29 mouse cellular contexts compared by ENCODE assay signal in the genomic region with DNA sequence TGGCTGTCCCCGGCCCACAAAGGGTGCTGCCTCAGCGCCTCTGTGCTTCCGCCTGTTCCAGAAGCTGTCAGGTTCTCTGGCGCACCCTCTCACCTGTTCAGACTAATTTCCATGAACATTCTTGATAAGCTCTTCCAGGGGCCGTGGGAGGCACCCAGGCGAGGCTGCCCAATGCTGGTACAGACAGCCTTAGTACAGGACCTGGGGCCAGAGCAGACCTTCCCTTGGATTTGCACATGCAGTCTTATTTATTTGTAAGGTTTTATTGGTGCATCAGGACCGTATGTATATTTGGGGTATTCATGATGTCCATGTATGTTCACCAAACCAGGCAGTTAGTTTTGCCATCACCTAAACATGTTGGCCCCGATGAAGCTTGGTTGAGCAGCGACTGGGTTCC. TPM values are rescaled to one million over a fixed set of nuclear protein-coding genes. Genes with fewer than 3 reads are reported as not detected.
DNase-seq lines count a peak whose midpoint lies in the region; ATAC-seq and TF ChIP-seq lines count a peak whose summit lies in the region.
"Had no signal": no experiment of that assay in that cellular context is flagged by ENCODE, and none has a peak within 500 bp of the region (broad histone marks: within the 10 kb centered on the region; RNA-seq: fewer than 3 reads in every experiment).

No protein-coding gene starts in this region.

- peak; percentile 43 for DNase-seq in heart, embryonic 10.5 days (ENCODE audit: low spot score)
- no peak for DNase-seq in heart, adult 18-20 months
- peak; percentile 52 for DNase-seq in R1 (ENCODE audit: low read depth, low spot score)
- DNase-seq in forebrain, embryonic 11.5 days (ENCODE audit: low spot score) = no peak
- DNase-seq: adrenal gland, adult 2 months; adrenal gland, postnatal 14 days; B cell, adult 2 months; cerebellum, adult 11 months; cerebellum, adult 2 months; cerebellum, adult 9-11 months; cerebellum, postnatal 25 days; gastrocnemius, postnatal 10 days; gastrocnemius, postnatal 36 days; kidney, adult 18-20 months had no signal

- no peaks in the 10 kb centered on the region for H3K9me3 ChIP-seq in heart, embryonic 10.5 days
- H3K9me3 ChIP-seq in ES-Bruce4 (replicated peaks; ENCODE audit: control insufficient read depth, insufficient read depth, low read length, poor library complexity, severe bottlenecking) = no peaks in the 10 kb centered on the region
- no peaks in the 10 kb centered on the region for H3K9me3 ChIP-seq in forebrain, embryonic 11.5 days (ENCODE audit: control insufficient read depth, low read length)
- H3K9me3 ChIP-seq in intestine, postnatal 0 days (ENCODE audit: control insufficient read depth) = no peaks in the 10 kb centered on the region
- no peaks in the 10 kb centered on the region for H3K9me3 ChIP-seq in intestine, embryonic 16.5 days (ENCODE audit: control insufficient read depth, low read length)
- H3K9me3 ChIP-seq: embryonic facial prominence, embryonic 12.5 days; embryonic facial prominence, embryonic 15.5 days; forebrain, embryonic 12.5 days; forebrain, embryonic 15.5 days; heart, embryonic 13.5 days; hindbrain, embryonic 12.5 days; hindbrain, embryonic 15.5 days had no signal

- WGBS in heart, embryonic 10.5 days = 79% methylated on average over 9 of the region's 9 CpGs
- WGBS in forebrain, embryonic 11.5 days = 92% methylated on average over 9 of the region's 9 CpGs
- WGBS in intestine, postnatal 0 days = 81% methylated on average over 9 of the region's 9 CpGs
- WGBS in intestine, embryonic 16.5 days = 85% methylated on average over 9 of the region's 9 CpGs

- H3K27ac ChIP-seq in heart, embryonic 10.5 days = no peak overlapping the region
- H3K27ac ChIP-seq in ES-Bruce4 (ENCODE audit: insufficient read depth, low read length) = no peak overlapping the region
- H3K27ac ChIP-seq in forebrain, embryonic 11.5 days (ENCODE audit: low read depth, low read length) = no peak overlapping the region
- H3K27ac ChIP-seq in intestine, postnatal 0 days (ENCODE audit: low read depth, low read length) = no peak overlapping the region
- no peak overlapping the region for H3K27ac ChIP-seq in intestine, embryonic 16.5 days (ENCODE audit: low read length)
- H3K27ac ChIP-seq: embryonic facial prominence, embryonic 12.5 days; embryonic facial prominence, embryonic 15.5 days; forebrain, embryonic 12.5 days; forebrain, embryonic 15.5 days; heart, embryonic 13.5 days; hindbrain, embryonic 12.5 days; hindbrain, embryonic 15.5 days had no signal

- no peaks in the 10 kb centered on the region for H3K4me1 ChIP-seq in heart, embryonic 10.5 days
- no peaks in the 10 kb centered on the region for H3K4me1 ChIP-seq in ES-Bruce4 (ENCODE audit: control insufficient read depth, insufficient read depth, low read length)
- no peaks in the 10 kb centered on the region for H3K4me1 ChIP-seq in forebrain, embryonic 11.5 days (replicated peaks; ENCODE audit: control insufficient read depth, insufficient read depth, low read length)
- H3K4me1 ChIP-seq in intestine, postnatal 0 days (replicated peaks; ENCODE audit: control insufficient read depth, insufficient read depth, low read length) = no peaks in the 10 kb centered on the region
- H3K4me1 ChIP-seq in intestine, embryonic 16.5 days (ENCODE audit: control insufficient read depth, insufficient read depth, low read length) = no peaks in the 10 kb centered on the region
- H3K4me1 ChIP-seq: embryonic facial prominence, embryonic 12.5 days; embryonic facial prominence, embryonic 15.5 days; forebrain, embryonic 12.5 days; forebrain, embryonic 15.5 days; heart, embryonic 13.5 days; hindbrain, embryonic 12.5 days; hindbrain, embryonic 15.5 days had no signal

- H3K36me3 ChIP-seq in heart, embryonic 10.5 days = no peaks in the 10 kb centered on the region
- no peaks in the 10 kb centered on the region for H3K36me3 ChIP-seq in ES-Bruce4 (ENCODE audit: control insufficient read depth, insufficient read depth, low read length, poor library complexity, severe bottlenecking)
- H3K36me3 ChIP-seq in forebrain, embryonic 11.5 days (ENCODE audit: control insufficient read depth, insufficient read depth, low read length) = no peaks in the 10 kb centered on the region
- no peaks in the 10 kb centered on the region for H3K36me3 ChIP-seq in intestine, postnatal 0 days (ENCODE audit: control insufficient read depth, insufficient read depth)
- H3K36me3 ChIP-seq in intestine, embryonic 16.5 days (ENCODE audit: control insufficient read depth, insufficient read depth, low read length) = no peaks in the 10 kb centered on the region
- H3K36me3 ChIP-seq: embryonic facial prominence, embryonic 12.5 days; embryonic facial prominence, embryonic 15.5 days; forebrain, embryonic 12.5 days; forebrain, embryonic 15.5 days; heart, embryonic 13.5 days; hindbrain, embryonic 12.5 days; hindbrain, embryonic 15.5 days had no signal

- TF ChIP-seq POLR2A in ES-Bruce4 (IDR thresholded peaks at IDR 0.05; ENCODE audit: insufficient read depth, low read length) = no peak

- no peak overlapping the region for H3K4me2 ChIP-seq in forebrain, embryonic 11.5 days (ENCODE audit: low read depth, low read length, severe bottlenecking)
- no peak overlapping the region for H3K4me2 ChIP-seq in intestine, postnatal 0 days (replicated peaks; ENCODE audit: low read depth)
- no peak overlapping the region for H3K4me2 ChIP-seq in intestine, embryonic 16.5 days (ENCODE audit: low read depth, low read length)
- H3K4me2 ChIP-seq: embryonic facial prominence, embryonic 12.5 days; embryonic facial prominence, embryonic 15.5 days; forebrain, embryonic 12.5 days; forebrain, embryonic 15.5 days; heart, embryonic 13.5 days; hindbrain, embryonic 12.5 days; hindbrain, embryonic 15.5 days had no signal

- H3K4me3 ChIP-seq in heart, embryonic 10.5 days = no peak overlapping the region
- H3K4me3 ChIP-seq in ES-Bruce4 (ENCODE audit: low read depth, low read length) = peak overlapping the region; percentile 27
- H3K4me3 ChIP-seq in forebrain, embryonic 11.5 days (ENCODE audit: low read depth, low read length) = no peak overlapping the region
- no peak overlapping the region for H3K4me3 ChIP-seq in intestine, postnatal 0 days (ENCODE audit: low read depth, low read length)
- H3K4me3 ChIP-seq in intestine, embryonic 16.5 days (ENCODE audit: low read length) = no peak overlapping the region
- H3K4me3 ChIP-seq: embryonic facial prominence, embryonic 12.5 days; embryonic facial prominence, embryonic 15.5 days; forebrain, embryonic 12.5 days; forebrain, embryonic 15.5 days; heart, embryonic 13.5 days; hindbrain, embryonic 12.5 days; hindbrain, embryonic 15.5 days had no signal

- no peaks in the 10 kb centered on the region; the same call in 1 of the 2 replicates for H3K27me3 ChIP-seq in heart, embryonic 10.5 days (ENCODE audit: insufficient read depth, poor library complexity, severe bottlenecking)
- H3K27me3 ChIP-seq in ES-Bruce4 (ENCODE audit: control insufficient read depth, insufficient read depth, low read length, poor library complexity, severe bottlenecking) = peaks cover 2% of the 10 kb centered on the region; the same call in 1 of the 2 replicates
- H3K27me3 ChIP-seq in forebrain, embryonic 11.5 days (ENCODE audit: control insufficient read depth, insufficient read depth, low read length) = no peaks in the 10 kb centered on the region
- H3K27me3 ChIP-seq in intestine, postnatal 0 days (replicated peaks; ENCODE audit: control insufficient read depth, insufficient read depth, low read length) = no peaks in the 10 kb centered on the region
- no peaks in the 10 kb centered on the region for H3K27me3 ChIP-seq in intestine, embryonic 16.5 days (replicated peaks; ENCODE audit: control insufficient read depth, insufficient read depth, low read length)
- H3K27me3 ChIP-seq: embryonic facial prominence, embryonic 12.5 days; embryonic facial prominence, embryonic 15.5 days; forebrain, embryonic 12.5 days; forebrain, embryonic 15.5 days; hindbrain, embryonic 12.5 days; hindbrain, embryonic 15.5 days had no signal

- TF ChIP-seq EP300 in ES-Bruce4 (IDR thresholded peaks at IDR 0.05; ENCODE audit: insufficient read depth, low read depth, low read length) = no peak

- no peak for ATAC-seq in forebrain, embryonic 11.5 days (replicated peaks; ENCODE audit: low FRiP score)
- no peak for ATAC-seq in intestine, postnatal 0 days
- no peak for ATAC-seq in intestine, embryonic 16.5 days
- ATAC-seq: forebrain, embryonic 15.5 days had no signal

- H3K9ac ChIP-seq in ES-Bruce4 (ENCODE audit: low read depth, poor library complexity, severe bottlenecking) = no peak overlapping the region
- no peak overlapping the region for H3K9ac ChIP-seq in forebrain, embryonic 11.5 days (ENCODE audit: low read length)
- no peak overlapping the region for H3K9ac ChIP-seq in intestine, postnatal 0 days (ENCODE audit: low read depth, low read length)
- H3K9ac ChIP-seq in intestine, embryonic 16.5 days (ENCODE audit: low read depth, low read length) = no peak overlapping the region
- H3K9ac ChIP-seq: embryonic facial prominence, embryonic 12.5 days; embryonic facial prominence, embryonic 15.5 days; forebrain, embryonic 12.5 days; forebrain, embryonic 15.5 days; heart, embryonic 13.5 days; hindbrain, embryonic 12.5 days; hindbrain, embryonic 15.5 days had no signal

- TF ChIP-seq CTCF in ES-Bruce4 (IDR thresholded peaks at IDR 0.05; ENCODE audit: low read depth, low read length) = no peak
- TF ChIP-seq CTCF in intestine, postnatal 0 days (IDR thresholded peaks at IDR 0.05; ENCODE audit: low read depth) = no peak

RNA-seq across cellular contexts. Expression of a gene that starts 18.2 kb away (rescaled TPM):
- 0.06 and 1.3 TPM in 2 replicates for polyA plus RNA-seq in heart, embryonic 10.5 days (2016; fragmentation: Nextera tagmentation; extraction: Ambion mirVana)
- 1 to 10 TPM; 3.3 to 5.3 TPM for total RNA-seq in heart, adult 18-20 months (2021)
- 0.81 and 0.97 TPM in 2 replicates for polyA plus RNA-seq in ES-Bruce4 (2011; ENCODE audit: insufficient read depth, insufficient read length, low read depth, missing spikeins)
- polyA plus RNA-seq in forebrain, embryonic 11.5 days (2014; fragmentation: Nextera tagmentation; extraction: Ambion mirVana) = 0.39 and 0.43 TPM in 2 replicates
- 12.0 and 13.5 TPM in 2 replicates for polyA plus RNA-seq in intestine, postnatal 0 days (2015; fragmentation: Nextera tagmentation; extraction: Ambion mirVana)
- polyA plus RNA-seq in intestine, embryonic 16.5 days (2015; fragmentation: Nextera tagmentation; extraction: Ambion mirVana) = 11.0 and 12.3 TPM in 2 replicates
- total RNA-seq: CH12.LX; common myeloid progenitor, adult 5-6 weeks; granulocyte monocyte progenitor cell, adult 5-6 weeks; hematopoietic stem cell, adult 5-6 weeks; MEL had no signal

Comparison
In these comparisons a context has a peak if more than half of its experiments do, and no peak if none do; other contexts are left out.
1. DNase-seq: peak in heart, embryonic 10.5 days (single experiment) and R1 (single experiment); none in heart, adult 18-20 months (0 of 2) and forebrain, embryonic 11.5 days (single experiment).